Mouse (Mus musculus) monocyte, adult 5-6 weeks (primary cell): ENCODE results near the gene Amotl1. TPM values are rescaled to one million over a fixed set of nuclear protein-coding genes. Genes with fewer than 3 reads are reported as not detected.
"Not testable (repeated sequence)": the region's sequence is repeated elsewhere in the genome, so short reads cannot be mapped to it uniquely, and the experiment has no call there.

ENCODE experiments used
- ATAC-seq: fragments of 153-309, 156-312 bp; replicated peaks from 2 replicates; pipeline ENCODE4 v1.8.0; 2017; ENCODE audit warnings: mild to moderate bottlenecking; ENCODE audit not compliant: low TSS enrichment, insufficient number of reproducible peaks, severe bottlenecking, poor library complexity, low FRiP score
- total RNA-seq: library from RNA; stranded (forward); fragments of 200-1000, 200-491, 200-594 nt; gene quantifications from 3 replicates; pipeline ENCODE4 v1.2.3, GENCODE M21; 2017

Gene Amotl1
- not detected in 3 replicates for total RNA-seq

DNA sequence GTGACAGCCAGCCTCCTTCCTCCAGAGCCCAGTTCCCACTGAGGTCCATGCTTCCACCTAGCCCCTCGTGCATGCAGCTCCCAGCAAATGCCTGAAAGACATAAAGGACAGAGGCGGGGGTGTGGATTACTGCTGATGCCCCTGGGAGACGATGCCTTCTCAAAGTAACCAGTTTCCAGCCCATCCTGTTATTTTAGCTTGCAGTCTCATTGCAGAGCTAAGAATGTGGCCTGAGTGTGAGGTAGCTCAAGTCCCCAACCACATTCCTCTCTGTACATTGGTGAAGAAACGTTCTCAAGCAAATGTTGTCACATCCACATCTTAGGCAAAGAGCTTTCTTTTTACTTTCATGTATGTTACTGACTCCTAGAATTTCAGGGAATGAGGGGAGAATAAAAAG, at the start of gene Amotl1:
Gene Amotl1, minus strand, starts transcription at position 101 of the 400 bp plus-strand sequence.
- ATAC-seq, result no peak

DNA sequence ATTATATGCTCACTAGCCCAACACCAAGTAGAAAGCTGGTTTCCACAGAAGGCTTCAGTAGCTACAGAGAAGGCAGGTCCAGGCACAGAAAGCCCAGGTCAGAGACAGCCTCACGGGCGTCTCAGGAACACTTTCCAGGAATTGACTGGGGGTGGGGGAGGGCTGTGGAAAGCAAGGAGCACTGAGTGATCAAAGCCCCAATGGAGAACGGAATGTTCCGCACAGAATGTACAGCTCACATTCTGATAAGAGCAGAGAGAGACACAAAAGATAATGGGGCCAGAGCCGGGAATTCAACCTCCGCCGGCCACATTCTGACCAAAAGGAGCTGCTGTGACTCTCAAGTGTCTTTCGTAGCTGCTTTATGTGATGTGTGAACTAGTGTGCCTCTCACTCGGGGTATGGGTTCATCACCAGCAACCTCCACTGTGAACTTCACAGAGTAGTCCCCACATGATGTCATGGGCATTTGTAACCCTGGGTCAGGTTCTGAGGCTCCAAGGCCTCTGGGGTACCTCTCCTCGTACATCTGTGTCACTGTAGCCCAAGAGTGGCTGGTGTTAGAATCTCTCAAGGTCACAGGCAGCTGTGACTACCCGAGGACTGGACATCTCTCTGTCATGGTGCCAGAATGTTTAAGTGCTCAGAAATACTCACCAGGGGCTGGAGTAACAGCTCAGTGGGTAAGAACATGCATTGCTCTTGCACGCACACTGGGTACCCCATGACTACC, 44.7 kb upstream of the Amotl1 start:
- ATAC-seq, result no peak

- ATAC-seq, result no peak
These were observed 39.5 kb upstream of the Amotl1 start for GRCm38 (mm10) chr9:14684363-14684762.

DNA sequence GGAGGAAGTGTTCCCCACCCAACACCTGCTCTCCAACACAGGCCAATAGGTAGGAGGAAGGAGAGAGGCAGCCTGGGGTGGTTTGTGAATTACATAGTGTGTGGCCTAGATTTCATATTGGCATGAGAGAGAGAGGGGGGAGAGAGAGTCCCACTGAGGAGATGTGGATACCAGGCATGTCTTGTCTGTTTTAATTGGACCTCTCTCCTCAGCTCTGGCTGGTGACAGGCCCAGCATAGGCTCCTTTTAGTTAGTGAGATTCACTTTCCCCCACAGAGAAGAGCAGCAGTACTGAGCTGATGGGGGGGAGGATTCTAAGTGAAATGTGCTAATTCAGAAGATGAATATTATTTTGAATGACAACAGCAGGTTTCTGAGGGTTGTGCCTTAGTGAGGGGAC, 37.9 kb upstream of the Amotl1 start:
- no peak for ATAC-seq

DNA sequence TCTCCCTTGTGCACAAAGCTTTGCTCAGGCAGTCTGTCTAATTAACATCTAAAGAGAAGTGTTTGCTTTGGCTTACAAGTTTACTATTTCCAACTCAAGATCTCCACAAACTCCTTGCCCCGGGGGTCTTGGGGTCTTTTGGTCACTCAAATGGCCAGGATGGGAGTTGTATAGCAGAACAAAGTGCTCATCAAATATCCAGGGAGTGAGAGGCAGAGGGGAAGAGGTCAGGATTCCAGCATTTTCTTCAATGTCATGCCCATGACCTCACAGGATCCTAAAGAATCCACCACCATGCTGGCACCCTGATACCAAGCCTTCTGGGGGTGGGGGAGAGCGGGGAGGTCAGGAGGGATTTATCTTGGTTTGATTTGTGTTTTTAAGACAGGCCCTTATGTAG, 35.7 kb upstream of the Amotl1 start:
- ATAC-seq, result no peak

DNA sequence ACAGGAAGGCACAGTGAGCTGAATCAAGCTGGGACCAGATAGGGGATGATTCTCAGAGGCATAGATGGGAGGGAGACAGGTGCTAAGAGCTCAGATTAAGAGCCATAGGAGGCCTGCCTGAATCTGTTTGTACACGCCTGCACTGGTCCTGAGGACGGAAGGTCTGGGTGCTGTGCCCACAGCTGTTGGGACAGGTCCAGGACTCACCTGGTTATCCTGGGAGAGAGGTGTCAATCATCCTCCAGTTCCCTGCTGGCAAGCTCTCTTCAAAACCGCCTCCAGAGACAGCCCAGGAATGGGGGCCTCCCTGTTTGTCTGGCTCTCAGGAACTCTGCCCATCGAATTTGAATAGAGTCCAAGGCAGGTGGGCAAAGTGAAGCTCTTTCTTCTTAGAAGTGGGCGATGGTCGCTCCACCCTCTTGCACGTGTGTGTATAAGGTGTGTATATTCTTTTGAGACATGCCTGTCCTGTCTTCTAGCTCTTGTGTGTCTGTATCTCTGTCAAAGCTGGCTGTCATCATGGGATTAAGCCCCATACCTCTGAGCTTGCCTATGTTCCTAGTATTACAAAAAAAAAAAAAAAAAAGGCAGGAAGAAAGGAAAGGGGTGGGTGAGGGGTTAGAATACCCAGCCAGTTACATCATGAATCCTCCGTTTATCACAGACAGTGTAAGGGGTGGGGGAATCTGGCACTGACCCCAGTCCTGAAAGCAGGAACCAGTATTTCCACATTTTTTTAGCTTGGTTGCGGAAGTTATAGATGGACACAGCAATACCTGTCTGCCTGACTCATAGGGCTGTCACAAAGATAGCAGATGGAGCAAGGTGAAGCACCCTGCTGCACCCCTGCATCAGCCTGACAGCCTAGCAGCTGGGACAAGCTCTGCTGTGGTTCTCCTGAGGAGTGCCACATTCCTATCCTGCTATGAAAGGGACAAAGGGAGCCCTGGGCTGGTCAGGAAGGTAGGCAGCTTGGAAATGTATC, 31.1 kb upstream of the Amotl1 start:
- no peak for ATAC-seq

- ATAC-seq, result no peak
These were observed 29.6 kb upstream of the Amotl1 start for GRCm38 (mm10) chr9:14674506-14674905.

DNA sequence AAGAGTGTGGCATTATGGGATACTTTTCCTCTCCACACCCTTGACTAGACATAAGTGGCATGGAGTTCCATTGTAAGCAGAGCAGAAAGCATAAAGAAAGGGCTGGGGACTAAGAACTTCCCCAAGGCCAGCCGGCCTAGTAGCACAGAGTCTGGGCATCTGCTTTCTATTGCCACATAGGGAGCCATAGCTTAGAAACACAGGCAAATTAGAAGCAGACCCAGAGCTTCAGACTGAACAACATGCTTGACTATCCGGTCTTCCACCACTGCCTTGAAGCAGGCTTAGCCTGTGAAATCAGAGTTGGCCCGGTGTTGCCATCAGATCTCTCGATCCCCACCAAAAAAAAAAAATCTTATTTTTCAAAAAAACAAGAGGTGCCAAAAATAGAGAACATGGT, 28.3 kb upstream of the Amotl1 start:
- ATAC-seq, result no peak

GRCm38 (mm10) chr9:14671965-14672364, 27.1 kb upstream of the Amotl1 start:
- not testable (repeated sequence) for ATAC-seq

DNA sequence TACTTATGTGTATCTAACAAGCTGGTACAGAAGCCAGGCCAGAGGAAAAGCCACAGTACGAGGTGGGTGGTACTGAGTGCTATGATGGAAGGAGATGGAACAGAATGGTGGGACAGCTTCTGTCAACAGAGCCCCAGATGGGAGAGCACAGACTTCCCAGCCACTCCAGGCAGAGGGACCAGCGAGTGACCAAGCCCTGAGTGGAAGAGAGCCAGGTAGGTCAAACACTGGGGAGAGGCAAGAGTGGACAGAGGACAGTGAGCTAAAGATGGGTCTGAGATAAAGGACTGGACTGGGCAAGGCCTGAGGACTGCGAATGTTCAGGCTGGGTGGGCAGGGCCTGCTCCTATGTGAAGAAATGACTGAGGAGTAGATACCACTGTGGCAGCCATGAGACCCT, 23.5 kb upstream of the Amotl1 start:
- ATAC-seq, result 0 out of 2 replicates have a peak, but pooled peaks have one; percentile 40

- ATAC-seq, result no peak
These were observed 21.2 kb upstream of the Amotl1 start for GRCm38 (mm10) chr9:14666071-14666470.

GRCm38 (mm10) chr9:14663591-14663990, 18.7 kb upstream of the Amotl1 start:
- no peak for ATAC-seq

DNA sequence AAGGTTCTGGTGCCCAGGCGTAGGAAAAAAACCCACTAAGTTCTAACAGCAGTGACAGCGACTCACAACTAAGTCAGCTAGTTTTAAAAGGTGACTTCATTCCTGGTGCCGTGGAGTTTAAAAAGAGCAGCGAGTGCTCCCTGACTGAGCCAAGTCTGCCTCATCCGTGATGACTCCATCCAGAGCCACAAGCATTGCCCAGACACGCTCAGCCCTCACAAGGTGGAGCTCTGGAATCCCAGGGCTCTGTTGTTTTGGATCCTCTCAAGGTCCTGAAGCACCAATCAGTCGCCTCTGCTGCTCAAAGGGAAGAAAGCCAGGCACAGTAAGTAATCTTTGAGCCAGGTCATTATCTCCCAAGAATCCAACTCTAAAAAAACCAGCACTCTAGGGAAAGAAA, 18.0 kb upstream of the Amotl1 start:
- no peak for ATAC-seq

GRCm38 (mm10) chr9:14662138-14662537, 17.3 kb upstream of the Amotl1 start:
- ATAC-seq, result no peak

DNA sequence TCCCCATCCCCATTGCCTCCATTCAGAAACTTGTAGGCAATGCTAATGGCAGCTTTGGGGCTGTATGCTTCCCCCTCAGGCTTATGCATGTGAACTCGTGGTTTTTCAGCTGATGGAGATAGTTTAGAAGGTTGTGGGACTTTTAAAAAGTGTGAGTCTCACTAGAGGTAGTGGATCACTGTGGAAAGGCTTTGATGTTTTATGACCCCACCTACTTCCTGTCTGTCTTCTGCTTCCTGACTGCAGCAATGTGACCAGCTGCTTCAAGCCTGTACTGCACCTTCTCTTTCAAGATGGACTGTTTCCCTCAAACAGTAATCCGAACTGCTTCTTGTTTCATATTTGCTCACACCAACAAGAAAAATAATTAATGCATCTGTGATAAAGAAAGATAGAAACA, 13.1 kb upstream of the Amotl1 start:
- no peak for ATAC-seq

DNA sequence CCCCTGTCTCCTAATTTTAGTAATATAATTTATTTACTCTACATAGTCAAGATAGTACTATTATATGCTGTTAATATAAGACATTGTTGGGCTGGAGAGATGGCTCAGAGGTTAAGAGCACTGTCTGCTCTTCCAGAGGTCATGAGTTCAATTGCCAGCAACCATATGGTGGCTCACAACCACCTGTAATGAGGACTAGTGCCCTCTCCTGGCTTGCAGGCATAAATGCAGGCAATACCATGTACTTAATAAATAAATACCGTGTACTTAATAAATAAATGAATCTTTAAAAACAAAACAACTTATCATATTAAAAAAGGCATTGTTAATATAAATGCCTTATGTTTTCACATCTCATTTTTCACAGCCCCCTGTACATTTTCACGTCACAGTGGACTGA, 9.2 kb upstream of the Amotl1 start:
- ATAC-seq, result no peak

DNA sequence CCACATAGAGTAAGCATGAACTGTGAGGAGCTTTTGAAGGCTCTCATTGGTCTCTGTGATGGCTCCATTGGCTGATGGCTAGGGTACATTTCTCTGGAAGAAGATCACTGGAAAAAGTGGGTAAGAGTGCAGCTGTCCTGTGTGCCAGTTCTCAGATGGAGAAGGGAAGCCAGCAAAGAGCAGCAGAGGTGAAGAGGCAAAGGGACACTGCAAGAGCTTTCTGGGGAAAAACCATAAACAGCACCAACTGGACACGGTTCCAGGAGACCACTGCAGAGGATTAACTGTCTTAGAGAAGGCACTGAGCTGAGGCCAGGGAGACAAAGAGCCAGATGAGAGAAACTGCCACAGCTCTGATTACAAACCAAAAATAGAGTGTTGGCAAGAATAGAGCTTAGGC, 7.9 kb upstream of the Amotl1 start:
- no peak for ATAC-seq

DNA sequence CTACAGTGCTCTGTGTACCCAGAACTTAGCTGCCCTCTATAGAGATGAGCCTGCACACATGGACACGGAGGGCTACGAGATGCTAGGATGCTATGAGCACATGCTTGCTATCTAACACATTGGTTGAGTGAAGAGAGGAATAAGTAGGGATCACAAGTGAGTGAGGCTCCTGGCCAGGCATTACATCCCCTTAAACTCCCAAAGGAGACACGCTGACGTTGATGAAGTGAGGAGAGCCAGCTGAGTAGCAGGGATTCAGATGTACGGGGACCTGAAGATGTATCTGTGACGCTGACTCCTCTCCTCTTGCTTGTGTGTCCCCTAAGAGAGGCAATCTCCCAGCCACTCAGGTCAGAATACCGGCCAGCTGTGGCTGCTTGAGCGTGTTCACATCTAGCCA, 3.0 kb upstream of the Amotl1 start:
- ATAC-seq, result no peak

- no peak for ATAC-seq
These were observed 1.8 kb upstream of the Amotl1 start for GRCm38 (mm10) chr9:14646641-14647040.

DNA sequence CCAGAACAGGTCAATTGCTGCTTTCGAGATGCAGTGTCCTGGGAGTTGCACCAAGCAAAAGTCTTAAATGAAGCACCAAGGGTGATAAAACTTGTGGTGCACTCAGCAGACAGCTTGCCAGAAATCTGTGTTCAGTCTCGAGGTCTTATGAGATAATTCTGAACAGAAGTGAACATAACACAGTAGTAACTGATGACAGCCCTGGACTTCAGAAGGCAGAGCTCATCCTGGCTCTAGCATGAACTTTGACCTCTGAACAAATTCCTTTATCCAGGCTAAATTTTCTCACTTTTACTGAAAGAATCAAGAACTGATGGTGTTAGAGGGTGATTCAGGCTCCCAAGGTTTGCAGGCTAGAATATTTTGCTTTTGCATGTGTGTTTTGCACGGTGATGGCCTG, 1.2 kb upstream of the Amotl1 start:
- ATAC-seq, result no peak
